Mouse (Mus musculus): ENCODE measurements around the gene Lcat. TPM values are rescaled to one million over a fixed set of nuclear protein-coding genes. Genes with fewer than 3 reads are reported as not detected.

Gene Lcat
- polyA plus RNA-seq, 1 experiment from 2014 or later, result 1.6 TPM

GRCm38 (mm10) chr8:105971019-105971720 is 28.0 kb upstream of the Lcat start:
- Histone ChIP-seq H3K4me3 (ENCODE audit: low read length) (no peak overlapping the region), H3K9me3 (ENCODE audit: control insufficient read depth, low read length) (no peaks in the 10 kb centered on the region), H3K27ac (ENCODE audit: low read length) (no peak overlapping the region), H3K36me3 (ENCODE audit: control insufficient read depth, insufficient read depth, low read length) (no peaks in the 10 kb centered on the region), H3K4me2 (ENCODE audit: low read depth, low read length) (no peak overlapping the region), H3K4me1 (replicated peaks; ENCODE audit: control insufficient read depth, insufficient read depth, low read length) (peaks cover 13% of the 10 kb centered on the region), H3K9ac (ENCODE audit: low read length) (no peak overlapping the region), H3K27me3 (ENCODE audit: control insufficient read depth, insufficient read depth, low read depth, low read length) (no peaks in the 10 kb centered on the region)
- no peak for ATAC-seq (ENCODE audit: low read depth)
- WGBS, result 73% methylated on average over 8 of the region's 8 CpGs

DNA sequence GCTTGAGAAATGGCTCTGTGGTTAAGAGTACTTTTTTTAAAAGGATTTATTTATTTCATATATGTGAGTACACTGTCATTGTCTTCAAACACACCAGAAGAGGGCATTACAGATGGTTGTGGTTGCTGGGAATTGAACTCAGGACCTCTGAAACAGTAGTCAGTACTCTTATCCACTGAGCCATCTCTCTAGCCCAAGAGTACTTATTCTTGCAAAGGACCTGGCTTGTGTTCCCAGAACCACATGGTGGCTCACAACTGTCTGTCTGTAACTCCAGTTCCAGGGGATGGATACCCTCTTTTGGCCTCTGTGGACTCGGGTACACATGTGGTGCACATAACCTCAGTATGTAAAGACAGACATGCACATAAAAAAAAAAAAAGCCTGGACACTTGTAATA is 26.2 kb upstream of the Lcat start:
- Histone ChIP-seq H3K27me3 (ENCODE audit: control insufficient read depth, insufficient read depth, low read depth, low read length) (no peaks in the 10 kb centered on the region), H3K9ac (ENCODE audit: low read length) (no peak overlapping the region), H3K27ac (ENCODE audit: low read length) (no peak overlapping the region), H3K4me1 (replicated peaks; ENCODE audit: control insufficient read depth, insufficient read depth, low read length) (peaks cover 21% of the 10 kb centered on the region), H3K4me2 (ENCODE audit: low read depth, low read length) (no peak overlapping the region), H3K36me3 (ENCODE audit: control insufficient read depth, insufficient read depth, low read length) (no peaks in the 10 kb centered on the region), H3K9me3 (ENCODE audit: control insufficient read depth, low read length) (no peaks in the 10 kb centered on the region), H3K4me3 (ENCODE audit: low read length) (no peak overlapping the region)
- ATAC-seq (ENCODE audit: low read depth), result no peak
- 59% methylated on average over 1 of the region's 1 CpGs for WGBS

- H3K36me3 ChIP-seq (ENCODE audit: control insufficient read depth, insufficient read depth, low read length), result no peaks in the 10 kb centered on the region
- peak overlapping the region; percentile 60 for H3K4me2 ChIP-seq (ENCODE audit: low read depth, low read length)
- H3K9ac ChIP-seq (ENCODE audit: low read length), result peak overlapping the region; percentile 21
- peak; percentile 72 for ATAC-seq (ENCODE audit: low read depth)
- H3K27me3 ChIP-seq (ENCODE audit: control insufficient read depth, insufficient read depth, low read depth, low read length), result no peaks in the 10 kb centered on the region
- H3K27ac ChIP-seq (ENCODE audit: low read length), result peak overlapping the region; percentile 41
- peak overlapping the region; percentile 91 for H3K4me3 ChIP-seq (ENCODE audit: low read length)
- peaks cover 28% of the 10 kb centered on the region for H3K4me1 ChIP-seq (replicated peaks; ENCODE audit: control insufficient read depth, insufficient read depth, low read length)
- no peaks in the 10 kb centered on the region for H3K9me3 ChIP-seq (ENCODE audit: control insufficient read depth, low read length)
- WGBS, result 7% methylated on average over 19 of the region's 19 CpGs
Observed at GRCm38 (mm10) chr8:105966692-105967311, 23.6 kb upstream of the Lcat start.

DNA sequence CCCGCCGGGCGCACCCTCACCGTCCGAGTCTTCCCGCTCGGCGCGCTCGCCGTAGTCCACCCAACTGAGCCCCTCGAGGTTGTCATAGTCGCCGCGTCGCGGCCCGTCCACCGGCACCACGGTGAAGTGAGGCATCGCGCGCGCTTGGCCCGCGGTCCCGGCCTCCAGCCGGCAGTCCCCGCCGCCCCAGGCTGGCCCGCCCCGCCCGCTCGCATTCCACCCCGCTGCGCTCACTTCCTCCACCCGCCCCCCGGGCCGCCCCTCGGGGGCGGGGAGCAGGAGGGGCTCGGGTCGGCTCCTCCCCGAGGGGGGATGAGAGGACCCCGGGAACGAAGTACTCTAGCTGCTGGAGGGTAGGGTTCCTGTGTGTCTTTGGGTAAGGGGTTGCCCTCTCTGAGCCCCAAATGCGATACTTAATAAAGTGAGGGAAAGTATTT is 22.7 kb upstream of the Lcat start, which contains the start of gene Slc12a4:
Gene Slc12a4 (minus strand): TSS at position 193 of the 437 bp plus-strand sequence.
- Histone ChIP-seq H3K27me3 (ENCODE audit: control insufficient read depth, insufficient read depth, low read depth, low read length) (no peaks in the 10 kb centered on the region), H3K4me3 (ENCODE audit: low read length) (peak within 1 kb of the TSS; percentile 91), H3K27ac (ENCODE audit: low read length) (peak within 1 kb of the TSS; percentile 92), H3K9me3 (ENCODE audit: control insufficient read depth, low read length) (no peaks in the 10 kb centered on the region), H3K4me2 (ENCODE audit: low read depth, low read length) (peak within 1 kb of the TSS; percentile 60), H3K4me1 (replicated peaks; ENCODE audit: control insufficient read depth, insufficient read depth, low read length) (peaks cover 28% of the 10 kb centered on the region), H3K36me3 (ENCODE audit: control insufficient read depth, insufficient read depth, low read length) (no peaks in the 10 kb centered on the region), H3K9ac (ENCODE audit: low read length) (peak within 1 kb of the TSS; percentile 93)
- ATAC-seq (ENCODE audit: low read depth), result peak; percentile 95
- WGBS, result under 1% methylated on average over 34 of the region's 47 CpGs

DNA sequence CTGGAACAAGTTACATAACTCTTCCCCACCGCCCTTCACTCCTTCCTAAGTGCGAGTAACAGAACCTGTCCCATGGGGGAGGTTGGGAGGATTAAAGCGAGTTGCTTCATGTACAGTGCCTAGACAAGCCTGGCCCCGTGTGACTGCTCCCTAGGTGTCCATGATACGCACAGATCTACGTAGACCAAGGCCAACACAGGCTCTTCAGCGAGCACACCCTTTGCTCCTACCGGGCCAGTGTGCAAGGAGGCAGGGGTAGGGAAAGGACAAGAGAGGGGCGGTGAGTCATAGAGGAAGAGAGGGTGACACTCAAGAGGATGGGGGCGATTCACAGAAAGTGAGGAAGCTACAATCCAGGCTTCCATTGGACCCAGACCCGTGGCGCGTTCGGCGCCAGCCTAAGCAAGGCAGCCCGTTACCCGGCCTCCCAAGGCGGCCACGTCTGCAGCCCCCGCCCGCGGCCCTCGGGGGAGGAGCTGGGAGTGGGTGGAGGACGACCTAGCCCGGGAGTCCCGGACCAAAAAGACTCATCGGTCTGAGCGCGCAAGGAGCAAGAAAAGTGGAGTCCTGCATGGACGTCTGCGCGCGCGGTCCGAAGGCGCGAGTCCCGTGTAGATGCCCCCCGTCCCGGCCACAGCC is 22.2 kb upstream of the Lcat start:
- ATAC-seq (ENCODE audit: low read depth), result peak; percentile 72
- H3K9me3 ChIP-seq (ENCODE audit: control insufficient read depth, low read length), result no peaks in the 10 kb centered on the region

DNA sequence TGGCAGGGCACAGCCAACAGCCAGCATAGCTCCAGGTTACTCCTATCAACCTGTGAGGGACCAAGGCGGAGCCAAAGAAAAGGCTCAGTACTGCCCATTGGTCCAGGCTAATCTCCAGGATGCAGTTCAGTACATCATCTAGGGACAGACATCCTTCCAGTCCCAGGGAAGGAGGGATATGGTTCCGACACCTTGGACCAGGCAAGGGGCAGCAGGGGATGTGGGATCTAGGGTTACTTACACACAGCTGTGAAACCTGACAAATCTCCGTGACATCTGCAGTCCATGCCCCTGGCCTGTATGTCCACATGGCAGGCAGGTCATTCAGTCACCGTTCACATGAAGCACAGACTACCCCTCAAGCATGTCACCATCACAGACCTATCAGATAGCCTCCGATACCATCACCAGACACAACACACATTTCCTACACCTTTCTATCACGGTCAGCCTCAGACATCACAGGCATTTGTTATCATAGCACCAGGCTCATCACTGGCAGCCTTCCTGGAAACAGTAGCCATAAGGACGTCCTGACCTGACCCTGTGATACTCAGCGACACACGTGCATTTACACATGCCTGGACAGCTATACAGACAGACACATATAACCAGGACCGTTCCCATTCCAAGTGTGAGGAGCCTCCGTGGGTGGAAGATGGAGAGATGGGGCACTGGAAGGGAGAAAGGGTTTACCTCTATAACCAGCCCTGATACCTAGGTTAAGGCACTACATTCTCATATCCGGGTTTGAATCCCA is 21.5 kb upstream of the Lcat start:
- H3K4me2 ChIP-seq (ENCODE audit: low read depth, low read length), result peak overlapping the region; percentile 60
- peak overlapping the region; percentile 92 for H3K27ac ChIP-seq (ENCODE audit: low read length)
- H3K4me1 ChIP-seq (replicated peaks; ENCODE audit: control insufficient read depth, insufficient read depth, low read length), result peaks cover 28% of the 10 kb centered on the region
- H3K27me3 ChIP-seq (ENCODE audit: control insufficient read depth, insufficient read depth, low read depth, low read length), result no peaks in the 10 kb centered on the region
- peak overlapping the region; percentile 91 for H3K4me3 ChIP-seq (ENCODE audit: low read length)
- no peak for ATAC-seq (ENCODE audit: low read depth)
- H3K9me3 ChIP-seq (ENCODE audit: control insufficient read depth, low read length), result no peaks in the 10 kb centered on the region
- peak overlapping the region; percentile 93 for H3K9ac ChIP-seq (ENCODE audit: low read length)
- H3K36me3 ChIP-seq (ENCODE audit: control insufficient read depth, insufficient read depth, low read length), result 0 out of 2 replicates have a peak, but pooled peaks cover 2% of the 10 kb centered on the region
- WGBS, result 42% methylated on average over 12 of the region's 12 CpGs

More for the DNA sequence above, 22.2 kb upstream of the Lcat start:
- peak overlapping the region; percentile 60 for H3K4me2 ChIP-seq (ENCODE audit: low read depth, low read length)
- H3K4me3 ChIP-seq (ENCODE audit: low read length), result peak overlapping the region; percentile 91
- peaks cover 28% of the 10 kb centered on the region for H3K4me1 ChIP-seq (replicated peaks; ENCODE audit: control insufficient read depth, insufficient read depth, low read length)
- under 1% methylated on average over 40 of the region's 40 CpGs for WGBS
- no peaks in the 10 kb centered on the region for H3K27me3 ChIP-seq (ENCODE audit: control insufficient read depth, insufficient read depth, low read depth, low read length)
- peak overlapping the region; percentile 92 for H3K27ac ChIP-seq (ENCODE audit: low read length)
- H3K9ac ChIP-seq (ENCODE audit: low read length), result peak overlapping the region; percentile 93
- H3K36me3 ChIP-seq (ENCODE audit: control insufficient read depth, insufficient read depth, low read length), result 0 out of 2 replicates have a peak, but pooled peaks cover 2% of the 10 kb centered on the region

DNA sequence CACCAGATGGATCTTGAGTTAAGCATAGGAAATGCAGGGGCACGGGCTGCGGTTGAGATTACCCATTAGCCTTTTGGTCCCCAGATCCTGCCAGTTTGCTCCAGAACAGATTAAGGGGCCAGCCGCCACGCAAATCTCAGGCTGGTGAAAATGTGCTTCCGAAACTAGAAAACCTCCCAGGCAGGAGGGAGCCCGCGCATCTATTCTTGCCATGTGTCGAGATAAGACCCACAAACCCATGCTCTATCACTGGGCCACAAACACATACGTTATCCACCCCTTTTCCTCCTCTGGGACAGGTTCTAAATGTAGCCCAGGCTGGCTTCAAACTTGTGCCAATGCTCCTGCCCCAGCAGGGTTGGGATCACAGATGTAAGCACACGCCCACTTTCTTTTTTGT is 18.4 kb upstream of the Lcat start:
- Histone ChIP-seq H3K9me3 (ENCODE audit: control insufficient read depth, low read length) (no peaks in the 10 kb centered on the region), H3K27ac (ENCODE audit: low read length) (no peak overlapping the region), H3K4me3 (ENCODE audit: low read length) (no peak overlapping the region), H3K36me3 (ENCODE audit: control insufficient read depth, insufficient read depth, low read length) (peaks cover 2% of the 10 kb centered on the region; the same call in 1 of the 2 replicates), H3K4me2 (ENCODE audit: low read depth, low read length) (no peak overlapping the region), H3K27me3 (ENCODE audit: control insufficient read depth, insufficient read depth, low read depth, low read length) (no peaks in the 10 kb centered on the region), H3K9ac (ENCODE audit: low read length) (no peak overlapping the region), H3K4me1 (replicated peaks; ENCODE audit: control insufficient read depth, insufficient read depth, low read length) (peaks cover 19% of the 10 kb centered on the region)
- 88% methylated on average over 10 of the region's 10 CpGs for WGBS
- ATAC-seq (ENCODE audit: low read depth), result no peak

DNA sequence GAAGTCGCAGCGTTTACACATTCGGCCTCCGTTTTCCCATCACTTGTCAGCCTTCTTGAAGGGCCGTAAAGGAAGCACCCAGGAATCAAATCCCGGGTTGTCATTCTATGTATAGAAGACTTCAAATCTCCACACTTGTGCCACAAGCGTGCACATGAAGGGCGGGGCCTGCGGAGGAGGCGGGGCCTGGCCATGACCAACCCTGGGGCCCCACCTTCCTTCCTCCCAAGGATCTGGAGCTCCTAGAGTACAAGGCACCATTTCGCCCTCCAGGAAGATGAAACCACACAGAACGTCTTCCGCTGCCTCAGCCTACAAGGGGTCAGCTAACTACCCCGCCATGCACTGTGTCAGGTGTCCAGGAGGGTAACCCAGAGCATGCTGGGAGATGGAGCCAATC is 17.9 kb upstream of the Lcat start:
- Histone ChIP-seq H3K4me3 (ENCODE audit: low read length) (no peak overlapping the region), H3K9me3 (ENCODE audit: control insufficient read depth, low read length) (no peaks in the 10 kb centered on the region), H3K4me1 (replicated peaks; ENCODE audit: control insufficient read depth, insufficient read depth, low read length) (peaks cover 15% of the 10 kb centered on the region), H3K27me3 (ENCODE audit: control insufficient read depth, insufficient read depth, low read depth, low read length) (no peaks in the 10 kb centered on the region), H3K27ac (ENCODE audit: low read length) (no peak overlapping the region), H3K36me3 (ENCODE audit: control insufficient read depth, insufficient read depth, low read length) (peaks cover 2% of the 10 kb centered on the region; the same call in 1 of the 2 replicates), H3K4me2 (ENCODE audit: low read depth, low read length) (no peak overlapping the region), H3K9ac (ENCODE audit: low read length) (no peak overlapping the region)
- WGBS, result 77% methylated on average over 14 of the region's 14 CpGs
- ATAC-seq (ENCODE audit: low read depth), result no peak
